Mouse (Mus musculus): ENCODE results near the gene Atm. TPM values are rescaled to one million over a fixed set of nuclear protein-coding genes. Genes with fewer than 3 reads are reported as not detected.

The Atm gene
- total RNA-seq, 1 experiment: 31.4 TPM

DNA sequence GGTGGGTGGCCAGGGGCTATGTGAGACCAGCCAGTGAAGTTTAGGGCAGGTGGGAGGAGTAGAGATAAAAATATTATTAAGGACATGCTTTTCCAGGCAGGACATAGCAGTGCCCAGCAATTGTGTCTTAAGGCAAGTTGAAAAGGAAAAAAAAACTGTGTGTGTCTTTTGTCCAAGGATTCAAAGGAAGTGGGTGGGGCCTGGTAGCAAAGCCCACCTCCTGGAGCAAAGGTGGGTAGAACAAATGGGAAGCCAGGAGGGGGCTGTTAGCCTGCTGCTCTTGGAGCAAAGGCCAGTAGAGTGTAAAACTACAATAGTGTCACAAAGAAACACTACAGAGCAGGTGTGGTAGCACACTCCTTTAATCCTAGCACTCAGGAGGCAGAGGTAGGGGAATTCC, 22.4 kb downstream of the Atm start:
- Histone ChIP-seq H3K9me3 (ENCODE audit: control insufficient read depth, insufficient read depth, low read depth, low read length) (no peaks in the 10 kb centered on the region), H3K4me1 (ENCODE audit: control insufficient read depth in 2 of 2, insufficient read depth in 2 of 2, low read length in 2 of 2, poor library complexity in 1 of 2) (no peaks in the 10 kb centered on the region; a peak in 1 of 4 replicates), H3K36me3 (ENCODE audit: control insufficient read depth, insufficient read depth, low read length, poor library complexity, severe bottlenecking) (peaks cover 5% of the 10 kb centered on the region), H3K27ac (ENCODE audit: insufficient read depth, low read depth, low read length, poor library complexity, severe bottlenecking) (peak overlapping the region; percentile 2; the same call in 1 of the 2 replicates), H3K4me3 (ENCODE audit: insufficient read depth in 1 of 2, low read depth in 1 of 2, low read length in 2 of 2, poor library complexity in 1 of 2, severe bottlenecking in 1 of 2) (peak overlapping the region in 1 of 2 experiments; percentile 53; a peak in 2 of 4 replicates), H3K9ac (ENCODE audit: insufficient read depth, low read depth, low read length, poor library complexity, severe bottlenecking) (no peak overlapping the region)
- peak; percentile 40; the same call in 1 of the 2 replicates for TF ChIP-seq ZNF384 (IDR thresholded peaks at IDR 0.05; ENCODE audit: low read depth, low read length)
- no peak for TF ChIP-seq ZC3H11A (IDR thresholded peaks at IDR 0.05; ENCODE audit: borderline replicate concordance, low read depth, low read length)
- no peak for TF ChIP-seq CHD2 (IDR thresholded peaks at IDR 0.05; ENCODE audit: low read depth, low read length)
- no peak for TF ChIP-seq HCFC1 (IDR thresholded peaks at IDR 0.05; ENCODE audit: borderline replicate concordance, insufficient read depth, low read length)
- no peak for TF ChIP-seq MAFK (IDR thresholded peaks at IDR 0.05; ENCODE audit: insufficient read depth, low read depth, low read length)
- in situ Hi-C loops (cut with MboI; ENCODE audit: low sequenced_read_pairs in 2 of 2, unreplicated experiment in 2 of 2): no loop called here
- DNase-seq (ENCODE audit: low read depth, low spot score): no peak

DNA sequence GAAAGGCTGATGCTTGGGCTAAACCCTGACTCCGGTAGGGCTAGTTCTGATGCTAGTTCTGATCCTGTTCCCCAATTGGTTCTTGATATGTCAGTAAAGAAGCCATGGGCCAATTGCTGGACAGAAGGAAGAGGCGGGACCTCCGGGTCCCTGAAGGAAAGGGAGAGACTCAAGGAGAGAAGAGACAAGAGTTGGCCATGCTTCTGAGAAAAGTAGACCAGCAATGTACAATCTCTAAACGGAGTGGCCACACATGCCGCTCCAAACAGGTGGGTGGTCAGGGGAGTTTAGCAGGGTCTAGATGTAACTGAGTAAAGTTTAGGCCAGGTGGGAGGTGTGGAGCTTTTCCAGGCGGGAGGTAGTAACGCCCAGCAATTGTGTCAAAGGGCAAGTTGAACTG, 28.5 kb downstream of the Atm start:
- peaks cover 7% of the 10 kb centered on the region for H3K36me3 ChIP-seq (ENCODE audit: control insufficient read depth, insufficient read depth, low read length, poor library complexity, severe bottlenecking)
- no peaks in the 10 kb centered on the region for H3K4me1 ChIP-seq (ENCODE audit: control insufficient read depth in 2 of 2, insufficient read depth in 2 of 2, low read length in 2 of 2, poor library complexity in 1 of 2)
- H3K4me3 ChIP-seq (ENCODE audit: insufficient read depth in 1 of 2, low read depth in 1 of 2, low read length in 2 of 2, poor library complexity in 1 of 2, severe bottlenecking in 1 of 2): peak overlapping the region; percentile 77 to 97
- no peak for TF ChIP-seq HCFC1 (IDR thresholded peaks at IDR 0.05; ENCODE audit: borderline replicate concordance, insufficient read depth, low read length)
- TF ChIP-seq CHD2 (IDR thresholded peaks at IDR 0.05; ENCODE audit: low read depth, low read length): peak; percentile 80
- no peak for TF ChIP-seq ZNF384 (IDR thresholded peaks at IDR 0.05; ENCODE audit: low read depth, low read length)
- peak; percentile 69 for DNase-seq (ENCODE audit: low read depth, low spot score)
- in situ Hi-C loops (cut with MboI; ENCODE audit: low sequenced_read_pairs in 2 of 2, unreplicated experiment in 2 of 2): no loop called here
- peak overlapping the region; percentile 88 for H3K9ac ChIP-seq (ENCODE audit: insufficient read depth, low read depth, low read length, poor library complexity, severe bottlenecking)
- H3K9me3 ChIP-seq (ENCODE audit: control insufficient read depth, insufficient read depth, low read depth, low read length): no peaks in the 10 kb centered on the region
- H3K27ac ChIP-seq (ENCODE audit: insufficient read depth, low read depth, low read length, poor library complexity, severe bottlenecking): no peak overlapping the region

DNA sequence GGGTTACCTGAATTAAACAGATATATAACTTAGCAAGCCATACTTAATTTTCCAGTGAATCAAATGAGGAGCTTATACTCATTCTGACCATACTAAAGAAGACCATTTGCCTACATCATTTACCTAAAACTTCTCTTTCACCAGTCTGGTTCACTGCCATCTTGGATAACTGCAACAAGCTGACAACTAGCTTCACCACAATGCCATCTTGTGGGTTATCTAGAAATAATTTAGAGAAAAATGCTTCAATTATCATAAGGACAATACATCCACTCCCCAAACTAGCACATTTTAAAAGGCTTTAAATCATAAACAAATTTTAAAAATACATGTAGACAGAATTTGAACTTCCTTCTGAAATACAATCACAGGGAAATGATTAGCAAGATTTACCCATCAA, 50.7 kb downstream of the Atm start:
- no peak overlapping the region for H3K27ac ChIP-seq (ENCODE audit: insufficient read depth, low read depth, low read length, poor library complexity, severe bottlenecking)
- in situ Hi-C loops (cut with MboI; ENCODE audit: low sequenced_read_pairs in 2 of 2, unreplicated experiment in 2 of 2): no loop called here
- no peaks in the 10 kb centered on the region for H3K9me3 ChIP-seq (ENCODE audit: control insufficient read depth, insufficient read depth, low read depth, low read length)
- no peak for DNase-seq (ENCODE audit: low read depth, low spot score)
- H3K36me3 ChIP-seq (ENCODE audit: control insufficient read depth, insufficient read depth, low read length, poor library complexity, severe bottlenecking): peaks cover 4% of the 10 kb centered on the region; the same call in 1 of the 2 replicates
- H3K4me1 ChIP-seq (ENCODE audit: control insufficient read depth in 2 of 2, insufficient read depth in 2 of 2, low read length in 2 of 2, poor library complexity in 1 of 2): no peaks in the 10 kb centered on the region
- no peak overlapping the region for H3K4me3 ChIP-seq (ENCODE audit: insufficient read depth in 1 of 2, low read depth in 1 of 2, low read length in 2 of 2, poor library complexity in 1 of 2, severe bottlenecking in 1 of 2)
- H3K9ac ChIP-seq (ENCODE audit: insufficient read depth, low read depth, low read length, poor library complexity, severe bottlenecking): no peak overlapping the region
- TF ChIP-seq HCFC1 (IDR thresholded peaks at IDR 0.05; ENCODE audit: borderline replicate concordance, insufficient read depth, low read length) (no peak), ZC3H11A (IDR thresholded peaks at IDR 0.05; ENCODE audit: borderline replicate concordance, low read depth, low read length) (no peak), ZNF384 (IDR thresholded peaks at IDR 0.05; ENCODE audit: low read depth, low read length) (no peak), MAFK (IDR thresholded peaks at IDR 0.05; ENCODE audit: insufficient read depth, low read depth, low read length) (no peak), CHD2 (IDR thresholded peaks at IDR 0.05; ENCODE audit: low read depth, low read length) (no peak)

DNA sequence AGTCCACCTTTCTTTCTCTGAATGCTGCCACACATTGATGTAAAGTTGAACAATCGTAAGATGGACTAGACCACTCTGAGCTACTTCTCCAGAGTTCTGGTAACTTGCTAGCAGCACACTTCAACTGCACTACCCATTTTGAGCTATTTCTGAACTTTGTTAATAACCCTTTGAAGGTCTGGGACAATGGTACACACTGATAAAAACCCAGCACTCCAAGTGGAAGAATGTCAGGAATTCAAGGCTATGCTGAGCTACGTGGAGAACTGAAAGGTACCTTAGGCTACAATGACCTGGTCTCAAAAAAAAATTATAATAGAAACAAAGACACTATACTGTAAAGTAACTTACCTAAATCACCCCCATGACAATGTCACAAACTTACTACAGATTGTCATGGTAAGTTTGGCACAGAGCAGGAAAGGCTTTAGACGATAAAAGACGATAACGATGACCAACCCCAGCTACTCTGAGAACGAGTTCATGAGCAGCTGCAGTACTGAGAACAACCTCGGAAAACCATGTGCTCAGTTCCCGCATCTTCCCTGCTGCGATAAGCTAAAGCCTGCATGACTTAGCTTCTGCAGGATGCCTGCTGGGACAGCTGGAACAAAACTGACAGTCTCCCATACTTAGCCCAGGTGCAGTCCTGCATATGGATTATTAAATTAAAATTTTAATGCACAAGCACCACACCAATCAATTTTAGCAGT, 63.6 kb downstream of the Atm start:
- no peak overlapping the region for H3K4me3 ChIP-seq (ENCODE audit: insufficient read depth in 1 of 2, low read depth in 1 of 2, low read length in 2 of 2, poor library complexity in 1 of 2, severe bottlenecking in 1 of 2)
- no peaks in the 10 kb centered on the region for H3K4me1 ChIP-seq (ENCODE audit: control insufficient read depth in 2 of 2, insufficient read depth in 2 of 2, low read length in 2 of 2, poor library complexity in 1 of 2)
- in situ Hi-C loops (cut with MboI; ENCODE audit: low sequenced_read_pairs in 2 of 2, unreplicated experiment in 2 of 2): no loop called here
- H3K9me3 ChIP-seq (ENCODE audit: control insufficient read depth, insufficient read depth, low read depth, low read length): no peaks in the 10 kb centered on the region
- no peak for DNase-seq (ENCODE audit: low read depth, low spot score)
- peaks cover 3% of the 10 kb centered on the region; the same call in 1 of the 2 replicates for H3K36me3 ChIP-seq (ENCODE audit: control insufficient read depth, insufficient read depth, low read length, poor library complexity, severe bottlenecking)
- TF ChIP-seq CHD2 (IDR thresholded peaks at IDR 0.05; ENCODE audit: low read depth, low read length) (no peak), MAFK (IDR thresholded peaks at IDR 0.05; ENCODE audit: insufficient read depth, low read depth, low read length) (no peak), HCFC1 (IDR thresholded peaks at IDR 0.05; ENCODE audit: borderline replicate concordance, insufficient read depth, low read length) (no peak), ZC3H11A (IDR thresholded peaks at IDR 0.05; ENCODE audit: borderline replicate concordance, low read depth, low read length) (no peak), ZNF384 (IDR thresholded peaks at IDR 0.05; ENCODE audit: low read depth, low read length) (no peak)
- no peak overlapping the region for H3K27ac ChIP-seq (ENCODE audit: insufficient read depth, low read depth, low read length, poor library complexity, severe bottlenecking)
- no peak overlapping the region for H3K9ac ChIP-seq (ENCODE audit: insufficient read depth, low read depth, low read length, poor library complexity, severe bottlenecking)

All from ES-E14 (cell line).